Mouse (Mus musculus) telencephalon, adult 2 months (tissue): ENCODE data around the gene Scgn.

ENCODE experiments used
- DNase-seq: peaks from one replicate; pipeline ENCODE4 v3.0.0-alpha.2; 2011; ENCODE audit warnings: low read depth, low spot score

Gene Scgn

DNA sequence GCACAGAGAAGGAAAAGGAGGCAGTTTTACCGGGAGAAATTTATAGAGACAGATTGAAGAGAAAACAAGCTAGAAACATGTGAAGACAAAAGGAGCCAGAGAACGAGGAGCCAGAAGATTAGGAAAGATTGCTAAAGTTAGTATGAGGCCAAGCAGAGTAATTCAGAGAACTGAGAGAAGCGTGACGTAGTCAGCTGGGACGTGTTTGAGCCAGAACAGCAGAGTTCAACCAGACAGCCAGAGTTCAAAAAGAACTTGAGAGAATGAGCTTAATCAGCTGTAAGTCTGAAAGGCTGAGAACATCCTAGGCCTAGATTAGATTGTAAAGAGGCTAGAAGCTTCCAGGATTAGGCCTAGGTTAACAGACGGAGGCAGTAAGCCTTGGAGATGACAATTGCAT, 50.7 kb downstream of the Scgn start:
- DNase-seq: no peak

DNA sequence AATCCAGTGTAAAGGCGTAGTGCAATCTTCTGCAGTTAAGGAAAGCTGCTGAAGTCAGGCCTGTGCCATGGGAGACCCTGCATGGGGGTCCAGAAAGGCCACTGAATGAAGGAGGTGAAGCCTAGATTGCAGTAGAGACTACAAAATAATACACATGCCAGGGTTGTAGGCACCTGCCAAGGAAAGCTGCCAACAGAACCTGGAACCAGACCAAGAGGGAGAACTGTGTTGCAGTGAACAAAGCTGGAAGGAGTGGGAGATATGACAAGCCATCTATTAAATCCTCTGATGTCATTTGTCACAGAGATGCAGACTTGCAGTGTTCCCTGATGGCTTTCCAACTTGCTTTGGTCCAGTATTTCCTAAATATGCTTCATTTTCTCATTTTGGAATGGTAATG, 52.3 kb downstream of the Scgn start:
- no peak for DNase-seq

- DNase-seq: no peak
Observed at GRCm38 (mm10) chr13:23934211-23934520, 56.8 kb downstream of the Scgn start, which contains the start of gene Hist1h2aa. TSS of gene Hist1h2aa (plus strand) at chr13:23934462.

DNA sequence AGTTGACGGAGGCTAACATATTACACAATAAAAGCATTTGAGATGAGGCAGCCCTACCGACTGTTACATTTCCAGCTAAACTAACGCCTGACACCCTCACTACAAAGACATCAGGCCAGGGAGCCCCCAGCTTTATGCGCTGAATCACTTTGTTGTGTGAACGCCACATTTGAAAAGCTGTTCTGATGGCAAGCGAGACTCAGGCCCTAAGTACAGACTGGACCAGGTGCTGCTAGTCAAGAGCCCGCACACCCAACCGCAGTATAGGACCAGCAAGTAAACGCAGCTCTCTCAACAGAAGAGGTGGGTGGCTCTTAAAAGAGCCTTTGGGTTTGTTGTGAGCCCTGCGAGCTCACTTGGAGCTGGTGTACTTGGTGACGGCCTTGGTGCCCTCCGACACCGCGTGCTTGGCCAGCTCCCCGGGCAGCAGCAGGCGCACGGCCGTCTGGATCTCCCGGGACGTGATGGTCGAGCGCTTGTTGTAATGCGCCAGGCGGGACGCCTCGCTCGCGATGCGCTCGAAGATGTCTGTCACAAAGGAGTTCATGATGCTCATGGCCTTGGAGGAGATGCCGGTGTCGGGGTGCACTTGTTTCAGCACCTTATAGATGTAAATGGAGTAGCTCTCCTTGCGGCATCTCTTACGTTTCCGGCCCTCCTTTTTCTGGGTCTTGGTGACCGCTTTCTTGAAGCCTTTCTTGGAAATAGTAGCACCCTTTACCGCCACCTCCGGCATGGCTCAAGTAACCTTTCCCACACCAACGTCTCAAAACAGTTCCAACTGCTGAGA, 57.4 kb downstream of the Scgn start, which contains the start of gene Hist1h2ba:
Gene Hist1h2ba, minus strand, starts transcription at position 736 of the 790 bp plus-strand sequence.
- no peak for DNase-seq

GRCm38 (mm10) chr13:23930904-23931303, 60.1 kb downstream of the Scgn start:
- no peak for DNase-seq

- no peak for DNase-seq
Observed at GRCm38 (mm10) chr13:23930461-23930860, 60.6 kb downstream of the Scgn start.

DNA sequence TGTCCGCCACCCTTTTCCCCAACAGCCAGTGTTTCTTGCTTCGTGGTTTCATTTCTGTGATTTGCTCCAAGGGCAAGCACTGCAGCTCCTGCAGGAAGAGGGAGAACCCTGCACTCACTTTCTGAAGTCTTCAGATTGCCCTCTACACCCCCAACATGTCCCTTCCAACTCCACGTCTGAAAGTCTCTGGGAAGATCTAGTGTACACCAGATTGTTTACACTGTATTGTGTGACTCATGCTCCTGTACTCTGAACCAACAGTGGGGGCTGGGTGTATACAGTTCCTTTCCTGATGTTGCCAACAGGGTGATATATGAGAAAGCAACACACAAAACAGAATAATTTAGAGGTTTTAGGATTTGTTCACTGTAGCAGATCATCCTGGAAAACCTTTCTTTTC, 62.4 kb downstream of the Scgn start:
- DNase-seq: no peak

DNA sequence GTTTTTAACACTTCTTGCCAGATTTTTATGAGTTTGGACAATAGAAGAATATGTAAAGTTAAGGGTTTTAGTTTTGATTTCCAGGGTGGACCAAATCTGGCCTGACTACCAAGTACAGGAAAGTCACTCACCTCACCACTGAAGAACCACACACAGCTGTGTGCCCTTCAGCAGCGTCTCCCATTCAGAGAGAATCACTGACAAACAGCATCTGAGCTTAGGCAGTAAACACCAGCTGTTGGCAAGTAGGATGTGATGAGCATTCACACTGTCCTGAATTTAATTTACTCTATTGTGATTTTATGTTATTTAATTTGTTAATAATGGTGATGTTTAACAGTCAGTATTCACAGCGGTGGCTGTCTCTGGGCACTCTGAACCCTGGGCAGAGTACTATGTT, 65.2 kb downstream of the Scgn start:
- no peak for DNase-seq

- DNase-seq: no peak
Observed at GRCm38 (mm10) chr13:23917674-23918073, 73.3 kb downstream of the Scgn start.

GRCm38 (mm10) chr13:23916132-23916531, 74.9 kb downstream of the Scgn start:
- no peak for DNase-seq

DNA sequence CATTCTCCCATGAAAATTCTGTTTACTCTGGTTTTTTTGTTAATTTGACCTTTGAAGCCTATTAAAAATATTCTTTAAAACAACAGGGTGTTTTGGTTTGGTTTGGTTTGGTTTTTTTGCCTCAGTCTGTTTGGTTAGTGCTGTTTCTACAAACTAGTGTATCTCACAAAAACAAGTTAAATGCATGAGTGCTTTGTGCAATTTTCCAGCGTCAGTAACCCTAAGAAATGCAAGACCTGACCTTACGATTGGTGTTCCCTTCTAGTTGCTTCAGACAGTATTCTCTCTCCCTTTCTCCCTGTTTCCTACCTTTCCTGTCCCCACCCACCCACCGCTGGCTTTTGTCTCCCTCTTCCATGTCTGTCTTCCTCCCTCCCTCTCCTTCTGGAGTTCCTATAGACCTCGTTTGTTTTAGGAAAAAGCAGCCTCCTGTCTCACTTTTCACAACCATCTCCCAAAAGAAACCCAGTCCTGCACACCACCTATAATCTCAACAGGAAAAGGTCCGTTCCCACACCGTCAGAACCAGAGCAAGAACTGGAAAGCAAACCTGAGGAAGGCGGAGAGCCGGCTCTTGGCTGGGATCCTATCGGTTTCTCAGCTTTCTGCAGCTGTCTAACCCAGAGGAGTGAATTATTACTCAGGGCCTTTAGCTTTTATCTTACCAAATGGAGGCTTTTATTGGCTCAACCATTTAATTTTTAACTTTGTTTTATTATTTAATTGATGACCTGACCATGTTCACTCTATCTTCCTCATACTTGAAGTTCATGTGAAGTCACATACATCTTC, 76.4 kb downstream of the Scgn start, which contains the start of gene Slc17a4:
Gene Slc17a4, minus strand, starts transcription at position 634 of the 792 bp plus-strand sequence.
- DNase-seq: no peak

DNA sequence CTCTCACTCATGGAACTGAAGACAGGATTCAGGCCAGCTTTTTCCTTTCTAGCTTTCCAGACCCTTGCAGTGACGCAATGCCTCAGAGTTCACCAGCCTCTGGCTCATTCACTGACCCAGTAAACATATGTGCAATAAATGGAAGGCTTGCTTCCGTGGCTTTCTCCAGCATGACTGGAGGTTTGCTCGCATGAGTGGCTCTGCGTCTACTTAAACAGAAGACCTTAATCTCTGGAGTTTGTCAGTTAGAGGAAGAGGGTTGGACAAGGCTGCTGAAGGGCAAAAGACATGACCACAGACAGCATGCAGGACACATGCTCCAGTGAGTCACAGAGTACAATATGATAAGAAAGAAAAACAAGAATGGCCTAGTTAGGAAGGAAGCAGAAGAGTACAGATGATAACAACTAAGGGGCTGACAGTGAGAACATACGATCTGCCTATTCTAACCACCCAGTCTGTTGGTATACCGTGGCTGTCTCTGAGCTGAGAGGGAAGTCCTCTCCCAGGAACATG, 77.2 kb downstream of the Scgn start:
- no peak for DNase-seq

GRCm38 (mm10) chr13:23911335-23911734, 79.7 kb downstream of the Scgn start:
- no peak for DNase-seq

GRCm38 (mm10) chr13:23910121-23910520, 80.9 kb downstream of the Scgn start:
- DNase-seq: no peak

DNA sequence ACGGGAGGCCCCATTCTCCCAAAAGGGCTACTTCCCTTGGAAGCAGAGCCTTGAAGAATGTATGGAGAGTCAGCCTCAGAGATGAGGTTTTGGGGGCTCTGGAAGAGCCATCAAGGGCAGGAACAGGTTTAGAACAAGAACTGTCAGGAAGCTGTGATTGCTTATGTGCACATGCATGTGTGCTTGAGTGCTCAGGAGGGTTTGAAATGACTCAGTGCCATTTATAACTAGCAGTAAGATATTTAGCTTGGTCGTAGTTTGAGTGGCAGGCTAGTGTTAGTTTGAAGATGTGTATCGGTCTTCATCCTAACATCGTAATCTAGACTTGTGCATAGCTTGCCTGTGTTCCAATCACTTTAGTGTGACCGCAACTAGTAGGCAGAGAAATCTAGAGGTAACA, 84.1 kb downstream of the Scgn start:
- no peak for DNase-seq
